Mouse (Mus musculus) kidney, embryonic 16.5 days (tissue): Measurements from ENCODE around the gene Mfsd2b. TPM values are rescaled to one million over a fixed set of nuclear protein-coding genes. Genes with fewer than 3 reads are reported as not detected.

ENCODE experiments used
- ATAC-seq: fragments of 200-750 bp; cut with Nextera tagmentation; 2 replicates; pipeline ENCODE4 v1.8.0; 2017; ENCODE audit warnings: moderate TSS enrichment; ENCODE audit not compliant: low FRiP score, low TSS enrichment
- H3K27ac ChIP-seq: fragments of 300-500 bp; sonication (generic); 2 replicates; pipeline ENCODE4 v1.5.1; 2014; ENCODE audit warnings: low read length
- H3K27me3 ChIP-seq: fragments of 300-500 bp; sonication (generic); 2 replicates; pipeline ENCODE4 v1.6.1; 2014; ENCODE audit warnings: low read length, control low read depth, mixed read lengths; ENCODE audit not compliant: insufficient read depth
- H3K36me3 ChIP-seq: fragments of 300-500 bp; sonication (generic); 2 replicates; pipeline ENCODE4 v1.6.1; 2014; ENCODE audit warnings: low read length, control low read depth, mixed read lengths; ENCODE audit not compliant: insufficient read depth
- H3K4me1 ChIP-seq: fragments of 300-500 bp; sonication (generic); 2 replicates; pipeline ENCODE4 v1.6.1; 2014; ENCODE audit warnings: low read length, control low read depth, mixed read lengths; ENCODE audit not compliant: insufficient read depth
- H3K4me2 ChIP-seq: fragments of 300-500 bp; sonication (generic); replicated peaks from 2 replicates; pipeline ENCODE4 v1.6.1; 2014; ENCODE audit warnings: low read depth, low read length
- H3K4me3 ChIP-seq: fragments of 300-500 bp; sonication (generic); 2 replicates; pipeline ENCODE4 v1.5.1; 2014; ENCODE audit warnings: mild to moderate bottlenecking, low read length
- H3K9ac ChIP-seq: fragments of 300-500 bp; sonication (generic); replicated peaks from 2 replicates; pipeline ENCODE4 v1.6.1; 2014; ENCODE audit warnings: low read length
- H3K9me3 ChIP-seq: fragments of 300-500 bp; sonication (generic); 2 replicates; pipeline ENCODE4 v1.6.1; 2016; ENCODE audit warnings: low read length, control low read depth
- WGBS: fragments of 180-500 bp; shearing (Covaris S2); extraction: QIAGEN DNeasy Blood & Tissue Kit; methylation state at CpG from one replicate; pipeline ENCODE4 v1.1.7; 2014; 5-methylcytosine and 5-hydroxymethylcytosine counted together
- polyA plus RNA-seq: library from polyadenylated mRNA; unstranded; fragments of >200 nt; fragmentation: Nextera tagmentation; extraction: Ambion mirVana; gene quantifications from 2 replicates; pipeline ENCODE4 v1.2.1, GENCODE M21; 2015

The Mfsd2b gene
- polyA plus RNA-seq, 1 experiment from 2014 or later = 0.97 TPM

- H3K27me3 ChIP-seq = no peaks in the 10 kb centered on the region
- peaks cover 15% of the 10 kb centered on the region for H3K4me1 ChIP-seq
- peak; percentile 89 for ATAC-seq
- 0 out of 2 replicates have a peak overlapping the region, but pooled peaks have one; percentile 23 for H3K9ac ChIP-seq
- H3K4me3 ChIP-seq = no peak overlapping the region
- 47% methylated on average over 4 of the region's 4 CpGs for WGBS
- 0 out of 2 replicates have a peak overlapping the region, but pooled peaks have one; percentile 39 for H3K27ac ChIP-seq
- 0 out of 2 replicates have a peak, but pooled peaks cover 3% of the 10 kb centered on the region for H3K9me3 ChIP-seq
- no peak overlapping the region for H3K4me2 ChIP-seq
- no peaks in the 10 kb centered on the region for H3K36me3 ChIP-seq
Observed at GRCm38 (mm10) chr12:4863654-4864337, 10.4 kb downstream of the Mfsd2b start.

- Histone ChIP-seq H3K4me1 (peaks cover 15% of the 10 kb centered on the region), H3K27ac (no peak overlapping the region), H3K9ac (no peak overlapping the region), H3K27me3 (no peaks in the 10 kb centered on the region), H3K9me3 (0 out of 2 replicates have a peak, but pooled peaks cover 3% of the 10 kb centered on the region), H3K36me3 (0 out of 2 replicates have a peak, but pooled peaks cover 4% of the 10 kb centered on the region), H3K4me3 (no peak overlapping the region), H3K4me2 (no peak overlapping the region)
- 89% methylated on average over 4 of the region's 4 CpGs for WGBS
- no peak for ATAC-seq
Observed at GRCm38 (mm10) chr12:4862672-4863071, 11.5 kb downstream of the Mfsd2b start.

- Histone ChIP-seq H3K9ac (no peak overlapping the region), H3K36me3 (peaks cover 12% of the 10 kb centered on the region), H3K9me3 (0 out of 2 replicates have a peak, but pooled peaks cover 3% of the 10 kb centered on the region), H3K4me2 (no peak overlapping the region), H3K27me3 (no peaks in the 10 kb centered on the region), H3K27ac (no peak overlapping the region), H3K4me1 (peaks cover 12% of the 10 kb centered on the region), H3K4me3 (no peak overlapping the region)
- no peak for ATAC-seq
- WGBS = 45% methylated on average over 11 of the region's 11 CpGs
Observed at GRCm38 (mm10) chr12:4859241-4859914, 14.8 kb downstream of the Mfsd2b start.

GRCm38 (mm10) chr12:4856834-4857233 is 17.3 kb downstream of the Mfsd2b start:
- no peak overlapping the region for H3K9ac ChIP-seq
- ATAC-seq = no peak
- no peak overlapping the region for H3K27ac ChIP-seq
- H3K4me3 ChIP-seq = no peak overlapping the region
- WGBS = 91% methylated on average over 2 of the region's 2 CpGs
- no peaks in the 10 kb centered on the region for H3K4me1 ChIP-seq
- peaks cover 18% of the 10 kb centered on the region for H3K36me3 ChIP-seq
- H3K9me3 ChIP-seq = no peaks in the 10 kb centered on the region
- H3K4me2 ChIP-seq = no peak overlapping the region
- H3K27me3 ChIP-seq = no peaks in the 10 kb centered on the region

- WGBS = over 99% methylated on average over 5 of the region's 5 CpGs
- H3K27ac ChIP-seq = no peak overlapping the region
Observed at GRCm38 (mm10) chr12:4856160-4856559, 18.0 kb downstream of the Mfsd2b start.

GRCm38 (mm10) chr12:4843741-4844140 is 30.4 kb downstream of the Mfsd2b start:
- H3K9ac ChIP-seq = peak overlapping the region; percentile 73
- 0% methylated on average over 12 of the region's 12 CpGs for WGBS
- H3K4me3 ChIP-seq = peak overlapping the region; percentile 75
- 0 out of 2 replicates have a peak overlapping the region, but pooled peaks have one; percentile 64 for H3K27ac ChIP-seq
- no peaks in the 10 kb centered on the region for H3K27me3 ChIP-seq
- peaks cover 19% of the 10 kb centered on the region for H3K4me1 ChIP-seq
- H3K36me3 ChIP-seq = no peaks in the 10 kb centered on the region
- peak overlapping the region; percentile 71 for H3K4me2 ChIP-seq
- ATAC-seq = peak; percentile 53; the same call in 1 of the 2 replicates
- H3K9me3 ChIP-seq = no peaks in the 10 kb centered on the region

More at GRCm38 (mm10) chr12:4856160-4856559, 18.0 kb downstream of the Mfsd2b start:
- H3K4me2 ChIP-seq = no peak overlapping the region
- H3K4me1 ChIP-seq = no peaks in the 10 kb centered on the region
- H3K9ac ChIP-seq = no peak overlapping the region
- ATAC-seq = no peak
- no peaks in the 10 kb centered on the region for H3K9me3 ChIP-seq
- no peaks in the 10 kb centered on the region for H3K27me3 ChIP-seq
- peaks cover 18% of the 10 kb centered on the region for H3K36me3 ChIP-seq
- no peak overlapping the region for H3K4me3 ChIP-seq

GRCm38 (mm10) chr12:4842890-4843597 is 31.1 kb downstream of the Mfsd2b start, which contains the start of gene Wdcp:
TSS of gene Wdcp (plus strand) at chr12:4843303.
- no peaks in the 10 kb centered on the region for H3K27me3 ChIP-seq
- peak within 1 kb of the TSS; percentile 73 for H3K9ac ChIP-seq
- peak; percentile 94 for ATAC-seq
- under 1% methylated on average over 30 of the region's 30 CpGs for WGBS
- H3K4me3 ChIP-seq = peak within 1 kb of the TSS; percentile 75
- peak within 1 kb of the TSS; percentile 95 for H3K4me2 ChIP-seq
- no peaks in the 10 kb centered on the region for H3K36me3 ChIP-seq
- H3K27ac ChIP-seq = 0 out of 2 replicates have a peak within 1 kb of the TSS, but pooled peaks have one; percentile 64
- H3K4me1 ChIP-seq = peaks cover 19% of the 10 kb centered on the region
- no peaks in the 10 kb centered on the region for H3K9me3 ChIP-seq

GRCm38 (mm10) chr12:4842456-4842855 is 31.7 kb downstream of the Mfsd2b start:
- H3K9me3 ChIP-seq = no peaks in the 10 kb centered on the region
- no peak for ATAC-seq

GRCm38 (mm10) chr12:4841392-4841887 is 32.7 kb downstream of the Mfsd2b start, which contains the start of gene Fkbp1b:
TSS of gene Fkbp1b (minus strand) at chr12:4841591.
- H3K27me3 ChIP-seq = no peaks in the 10 kb centered on the region
- under 1% methylated on average over 34 of the region's 37 CpGs for WGBS
- ATAC-seq = peak; percentile 77
- peak within 1 kb of the TSS; percentile 83 for H3K4me3 ChIP-seq
- peak within 1 kb of the TSS; percentile 78 for H3K9ac ChIP-seq
- H3K4me1 ChIP-seq = peaks cover 19% of the 10 kb centered on the region
- H3K9me3 ChIP-seq = no peaks in the 10 kb centered on the region
- H3K36me3 ChIP-seq = no peaks in the 10 kb centered on the region
- H3K27ac ChIP-seq = no peak within 1 kb of the TSS
- H3K4me2 ChIP-seq = peak within 1 kb of the TSS; percentile 95

More at GRCm38 (mm10) chr12:4842456-4842855, 31.7 kb downstream of the Mfsd2b start:
- WGBS = 87% methylated on average over 8 of the region's 8 CpGs
- Histone ChIP-seq H3K27me3 (no peaks in the 10 kb centered on the region), H3K36me3 (no peaks in the 10 kb centered on the region), H3K4me3 (no peak overlapping the region), H3K4me1 (peaks cover 19% of the 10 kb centered on the region), H3K27ac (no peak overlapping the region), H3K9ac (no peak overlapping the region), H3K4me2 (no peak overlapping the region)
